Mouse (Mus musculus) liver, embryonic 11.5 days (tissue): ENCODE data around the gene Ccn2. TPM values are rescaled to one million over a fixed set of nuclear protein-coding genes. Genes with fewer than 3 reads are reported as not detected.
A peak's percentile ranks its signal among the peaks of the same experiment; 100 is the strongest.

Experiments
- ATAC-seq: fragments of 200-750 bp; cut with Nextera tagmentation; replicated peaks from 2 replicates; pipeline ENCODE4 v1.8.0; 2017; ENCODE audit warnings: moderate number of reproducible peaks, mild to moderate bottlenecking, moderate TSS enrichment, moderate library complexity; ENCODE audit not compliant: low FRiP score
- DNase-seq: peaks from one replicate; pipeline ENCODE4 v3.0.0-alpha.2; 2017; ENCODE audit warnings: low spot score
- H3K27ac ChIP-seq: fragments of 300-500 bp; sonication (generic); 2 replicates; pipeline ENCODE4 v1.5.1; 2014; ENCODE audit warnings: mild to moderate bottlenecking, low read depth, low read length, control low read depth
- H3K27me3 ChIP-seq: fragments of 300-500 bp; sonication (generic); replicated peaks from 2 replicates; pipeline ENCODE4 v1.6.1; 2014; ENCODE audit warnings: low read length, mixed read lengths; ENCODE audit not compliant: control insufficient read depth, insufficient read depth
- H3K36me3 ChIP-seq: fragments of 300-500 bp; sonication (generic); 2 replicates; pipeline ENCODE4 v1.6.1; 2014; ENCODE audit warnings: mild to moderate bottlenecking, low read length, moderate library complexity, mixed read lengths; ENCODE audit not compliant: control insufficient read depth, insufficient read depth
- H3K4me1 ChIP-seq: fragments of 300-500 bp; sonication (generic); replicated peaks from 2 replicates; pipeline ENCODE4 v1.6.1; 2014; ENCODE audit warnings: low read length, mixed read lengths; ENCODE audit not compliant: control insufficient read depth, insufficient read depth
- H3K4me2 ChIP-seq: fragments of 300-500 bp; sonication (generic); 2 replicates; pipeline ENCODE4 v1.6.1; 2014; ENCODE audit warnings: mild to moderate bottlenecking, control low read depth, moderate library complexity
- H3K4me3 ChIP-seq: fragments of 300-500 bp; sonication (generic); 2 replicates; pipeline ENCODE4 v1.5.1; 2014; ENCODE audit warnings: low read depth, low read length, control low read depth
- H3K9ac ChIP-seq: fragments of 300-500 bp; sonication (generic); 2 replicates; pipeline ENCODE4 v1.6.1; 2014; ENCODE audit warnings: low read depth, low read length, control low read depth
- H3K9me3 ChIP-seq: fragments of 300-500 bp; sonication (generic); 2 replicates; pipeline ENCODE4 v1.6.1; 2016; ENCODE audit warnings: low read length, inconsistent platforms, mixed read lengths; ENCODE audit not compliant: control insufficient read depth
- WGBS: fragments of 180-500 bp; shearing (Covaris S2); extraction: QIAGEN DNeasy Blood & Tissue Kit; methylation state at CpG from one replicate; pipeline ENCODE4 v1.1.7; 2014; 5-methylcytosine and 5-hydroxymethylcytosine counted together
- polyA plus RNA-seq: library from polyadenylated mRNA; unstranded; fragments of >200 nt; fragmentation: Nextera tagmentation; extraction: Ambion mirVana; gene quantifications from 2 replicates; pipeline ENCODE4 v1.2.1, GENCODE M21; 2014

Ccn2 gene
- polyA plus RNA-seq, 1 experiment from 2014 or later: 2.6 TPM

GRCm38 (mm10) chr10:24588824-24589223, 6.4 kb upstream of the Ccn2 start:
- Histone ChIP-seq H3K9me3 (no peaks in the 10 kb centered on the region), H3K27ac (no peak overlapping the region), H3K9ac (no peak overlapping the region), H3K4me1 (no peaks in the 10 kb centered on the region), H3K36me3 (no peaks in the 10 kb centered on the region), H3K27me3 (no peaks in the 10 kb centered on the region), H3K4me3 (no peak overlapping the region), H3K4me2 (no peak overlapping the region)
- no peak for ATAC-seq
- WGBS: 77% methylated on average over 4 of the region's 4 CpGs
- no peak for DNase-seq

- Histone ChIP-seq H3K27ac (no peak overlapping the region), H3K9ac (no peak overlapping the region), H3K4me2 (no peak overlapping the region), H3K36me3 (no peaks in the 10 kb centered on the region), H3K9me3 (no peaks in the 10 kb centered on the region), H3K27me3 (0 out of 2 replicates have a peak, but pooled peaks cover 2% of the 10 kb centered on the region), H3K4me3 (no peak overlapping the region), H3K4me1 (no peaks in the 10 kb centered on the region)
- no peak for ATAC-seq
- 84% methylated on average over 9 of the region's 9 CpGs for WGBS
- DNase-seq: no peak
These were observed 6.0 kb upstream of the Ccn2 start for GRCm38 (mm10) chr10:24589238-24589637.

- H3K4me2 ChIP-seq: no peak overlapping the region
- no peak overlapping the region for H3K9ac ChIP-seq
- no peaks in the 10 kb centered on the region for H3K9me3 ChIP-seq
- WGBS: 66% methylated on average over 4 of the region's 4 CpGs
- no peak overlapping the region for H3K4me3 ChIP-seq
- no peaks in the 10 kb centered on the region for H3K36me3 ChIP-seq
- ATAC-seq: no peak
- DNase-seq: no peak
- H3K27me3 ChIP-seq: peaks cover 11% of the 10 kb centered on the region
- H3K4me1 ChIP-seq: peaks cover 3% of the 10 kb centered on the region; the same call in 1 of the 2 replicates
- no peak overlapping the region for H3K27ac ChIP-seq
These were observed 4.7 kb upstream of the Ccn2 start for GRCm38 (mm10) chr10:24590546-24590945.

- ATAC-seq: peak; percentile 57; the same call in 1 of the 2 replicates
- Histone ChIP-seq H3K36me3 (no peaks in the 10 kb centered on the region), H3K27ac (no peak overlapping the region), H3K4me2 (no peak overlapping the region), H3K9me3 (no peaks in the 10 kb centered on the region), H3K9ac (no peak overlapping the region), H3K27me3 (peaks cover 17% of the 10 kb centered on the region), H3K4me1 (peaks cover 3% of the 10 kb centered on the region; the same call in 1 of the 2 replicates), H3K4me3 (no peak overlapping the region)
- 20% methylated on average over 4 of the region's 4 CpGs for whole genome bisulfite sequencing
- no peak for DNase-seq
These were observed 4.1 kb upstream of the Ccn2 start for GRCm38 (mm10) chr10:24591136-24591535.

GRCm38 (mm10) chr10:24591741-24592140, 3.5 kb upstream of the Ccn2 start:
- H3K27ac ChIP-seq: no peak overlapping the region
- H3K4me2 ChIP-seq: no peak overlapping the region
- ATAC-seq: no peak
- H3K27me3 ChIP-seq: peaks cover 23% of the 10 kb centered on the region
- no peaks in the 10 kb centered on the region; the same call in 1 of the 2 replicates for H3K36me3 ChIP-seq
- H3K4me1 ChIP-seq: peaks cover 3% of the 10 kb centered on the region; the same call in 1 of the 2 replicates
- no peak overlapping the region for H3K4me3 ChIP-seq
- H3K9me3 ChIP-seq: no peaks in the 10 kb centered on the region
- DNase-seq: no peak
- no peak overlapping the region for H3K9ac ChIP-seq
- 66% methylated on average over 5 of the region's 5 CpGs for WGBS

GRCm38 (mm10) chr10:24592318-24592717, 2.9 kb upstream of the Ccn2 start:
- H3K4me3 ChIP-seq: no peak overlapping the region
- no peak overlapping the region for H3K27ac ChIP-seq
- WGBS: 51% methylated on average over 2 of the region's 2 CpGs
- no peak overlapping the region for H3K9ac ChIP-seq
- H3K9me3 ChIP-seq: no peaks in the 10 kb centered on the region
- DNase-seq (no peak), ATAC-seq (no peak)
- H3K36me3 ChIP-seq: no peaks in the 10 kb centered on the region; the same call in 1 of the 2 replicates
- H3K4me2 ChIP-seq: no peak overlapping the region
- peaks cover 24% of the 10 kb centered on the region for H3K27me3 ChIP-seq
- peaks cover 3% of the 10 kb centered on the region; the same call in 1 of the 2 replicates for H3K4me1 ChIP-seq

- Histone ChIP-seq H3K4me3 (no peak overlapping the region), H3K9ac (no peak overlapping the region), H3K36me3 (no peaks in the 10 kb centered on the region; the same call in 1 of the 2 replicates), H3K27me3 (peaks cover 24% of the 10 kb centered on the region), H3K27ac (no peak overlapping the region), H3K4me2 (no peak overlapping the region), H3K9me3 (no peaks in the 10 kb centered on the region), H3K4me1 (peaks cover 3% of the 10 kb centered on the region; the same call in 1 of the 2 replicates)
- DNase-seq: no peak
- ATAC-seq: no peak
- 33% methylated on average over 7 of the region's 7 CpGs for WGBS
These were observed 2.3 kb upstream of the Ccn2 start for GRCm38 (mm10) chr10:24592969-24593368.

DNA sequence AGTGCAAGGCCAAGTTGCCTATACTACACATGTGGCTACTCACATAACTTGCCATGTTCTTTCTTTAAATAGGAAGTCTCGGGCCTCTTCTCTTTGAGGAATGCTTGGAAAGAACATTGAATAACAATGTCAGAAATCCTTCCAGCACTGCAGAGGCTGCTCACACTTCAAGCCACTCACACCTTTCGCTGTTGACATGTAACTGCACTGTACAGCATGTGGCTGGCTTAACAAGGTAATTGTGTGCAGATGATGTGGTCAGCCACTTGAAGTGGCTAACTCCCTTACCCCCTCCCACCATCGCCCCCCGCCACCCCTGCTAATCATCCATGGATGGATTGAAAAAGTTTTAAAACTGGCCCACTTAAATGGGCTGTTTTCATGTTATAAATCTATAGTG, 1.7 kb upstream of the Ccn2 start:
- ATAC-seq (no peak), DNase-seq (no peak)
- H3K4me2 ChIP-seq: no peak overlapping the region
- H3K9ac ChIP-seq: no peak overlapping the region
- no peaks in the 10 kb centered on the region; the same call in 1 of the 2 replicates for H3K36me3 ChIP-seq
- H3K4me3 ChIP-seq: no peak overlapping the region
- WGBS: 82% methylated on average over 4 of the region's 4 CpGs
- H3K4me1 ChIP-seq: peaks cover 3% of the 10 kb centered on the region; the same call in 1 of the 2 replicates
- peaks cover 24% of the 10 kb centered on the region for H3K27me3 ChIP-seq
- H3K9me3 ChIP-seq: no peaks in the 10 kb centered on the region
- H3K27ac ChIP-seq: no peak overlapping the region
